Mouse (Mus musculus) lung, adult 2 months (tissue): ENCODE results near the gene Nat8f2.

Source experiments
- CTCF ChIP-seq: fragments of 200-500 bp; IDR thresholded peaks from 2 replicates; pipeline ENCODE4 v1.5.1; 2011; ENCODE audit warnings: mild to moderate bottlenecking, low read length, control low read depth; ENCODE audit not compliant: insufficient read depth
- POLR2A ChIP-seq: fragments of 200-500 bp; IDR thresholded peaks from 2 replicates; pipeline ENCODE4 v1.6.1; 2011; ENCODE audit warnings: low read depth, mild to moderate bottlenecking, control low read depth, low read length, borderline replicate concordance; ENCODE audit errors: extremely low read depth

DNA sequence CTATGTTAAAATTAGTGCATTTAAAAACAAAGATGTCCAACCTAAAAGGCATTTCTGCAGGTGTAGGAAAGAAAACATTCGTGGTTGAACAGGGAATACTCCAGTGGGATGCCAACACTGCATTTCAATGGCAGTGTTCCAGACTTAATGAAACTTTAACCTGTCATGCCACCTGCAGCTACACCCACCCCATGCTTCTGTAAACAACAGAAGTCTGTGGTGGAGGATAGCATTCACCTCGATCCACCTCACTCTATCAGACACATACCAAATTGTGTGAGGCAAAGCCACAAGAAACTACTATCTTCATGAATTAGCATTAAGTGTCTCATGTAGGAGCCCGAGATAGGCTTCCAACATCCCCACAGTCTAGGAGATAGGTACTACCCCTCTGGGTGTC, 39.4 kb upstream of the Nat8f2 start:
- no peak for TF ChIP-seq CTCF
- no peak for TF ChIP-seq POLR2A
